Mouse (Mus musculus) neutrophil, adult 5-6 weeks (primary cell): ENCODE results near the gene Rnf39. TPM values are rescaled to one million over a fixed set of nuclear protein-coding genes. Genes with fewer than 3 reads are reported as not detected.

Source experiments
- total RNA-seq: library from RNA; stranded (forward); fragments of 200-1000 nt; gene quantifications from 2 replicates; pipeline ENCODE4 v1.2.3, GENCODE M21; 2017

Rnf39 gene
- total RNA-seq, 1 experiment from 2014 or later = 1.2 TPM

Other genes with a start within 250 kb of the Rnf39 start
- gene H2-M10.5, start 170.0 kb upstream of the Rnf39 start, total RNA-seq = not detected in 2 replicates
- not detected in 2 replicates for gene H2-M10.6, start 130.7 kb upstream of the Rnf39 start, total RNA-seq
- gene Trim26, start 105.8 kb upstream of the Rnf39 start, total RNA-seq = 81.9 and 95.2 TPM in 2 replicates
- not detected in 2 replicates for gene Trim15, start 75.7 kb upstream of the Rnf39 start, total RNA-seq
- 4.7 and 6.0 TPM in 2 replicates for gene Trim10, start 73.3 kb upstream of the Rnf39 start, total RNA-seq
- not detected in 2 replicates for gene Trim40, start 52.8 kb upstream of the Rnf39 start, total RNA-seq
- gene Trim31, start 44.8 kb upstream of the Rnf39 start, total RNA-seq = not detected in 2 replicates
- gene Ppp1r11, start 8.8 kb downstream of the Rnf39 start, total RNA-seq = 91.1 and 104 TPM in 2 replicates
- gene Znrd1, start 15.6 kb downstream of the Rnf39 start, total RNA-seq = 28.3 and 34.6 TPM in 2 replicates
- gene Znrd1as, start 15.7 kb downstream of the Rnf39 start, total RNA-seq = 6.0 and 6.1 TPM in 2 replicates
- 0.58 TPM in 1 of 2 replicates, not detected in the other for gene 2410137M14Rik, start 38.3 kb downstream of the Rnf39 start, total RNA-seq
- gene H2-M5, start 46.6 kb downstream of the Rnf39 start, total RNA-seq = not detected in 2 replicates
- not detected in 2 replicates for gene Zfp57, start 58.2 kb downstream of the Rnf39 start, total RNA-seq
- not detected in 2 replicates for gene Mog, start 80.5 kb downstream of the Rnf39 start, total RNA-seq
- 34.7 and 38.2 TPM in 2 replicates for gene Gabbr1, start 103.0 kb downstream of the Rnf39 start, total RNA-seq
- 0.12 TPM in 1 of 2 replicates, not detected in the other for gene Olfr90, start 145.6 kb downstream of the Rnf39 start, total RNA-seq
- not detected in 2 replicates for gene Olfr91, start 155.4 kb downstream of the Rnf39 start, total RNA-seq
- gene Olfr92, start 177.2 kb downstream of the Rnf39 start, total RNA-seq = not detected in 2 replicates
- gene Olfr93, start 218.6 kb downstream of the Rnf39 start, total RNA-seq = not detected in 2 replicates